Mouse (Mus musculus) heart, embryonic 14.5 days (tissue): ENCODE measurements around the gene Ank3. TPM values are rescaled to one million over a fixed set of nuclear protein-coding genes. Genes with fewer than 3 reads are reported as not detected.

Experiments used
- ATAC-seq: fragments of 200-750 bp; cut with Nextera tagmentation; 2 replicates; pipeline ENCODE4 v1.8.0; 2017; ENCODE audit warnings: low read depth, moderate TSS enrichment; ENCODE audit not compliant: insufficient number of reproducible peaks, insufficient read depth, low FRiP score
- H3K27ac ChIP-seq, 2 experiments: fragments of 200-500 bp in 1 of 2; fragments of 300-500 bp in 1 of 2; sonication (generic) in 1 of 2; replicated peaks in 1 of 2; 2 replicates each; pipeline ENCODE4 v1.5.1; 2012 to 2014; ENCODE audit warnings: low read depth in 2 of 2, low read length in 2 of 2, control low read depth in 1 of 2, mild to moderate bottlenecking in 1 of 2, mixed read lengths in 1 of 2; ENCODE audit not compliant: control insufficient read depth in 1 of 2, insufficient read depth in 1 of 2
- H3K27me3 ChIP-seq: fragments of 300-500 bp; sonication (generic); 2 replicates; pipeline ENCODE4 v1.6.1; 2014; ENCODE audit warnings: mild to moderate bottlenecking, low read length, control low read depth; ENCODE audit not compliant: control insufficient read depth, insufficient read depth
- H3K36me3 ChIP-seq: fragments of 300-500 bp; sonication (generic); 2 replicates; pipeline ENCODE4 v1.6.1; 2014; ENCODE audit warnings: mild to moderate bottlenecking, control low read depth, low read length, mixed read lengths; ENCODE audit not compliant: control insufficient read depth, insufficient read depth
- H3K4me1 ChIP-seq, 2 experiments: fragments of 200-500 bp in 1 of 2; fragments of 300-500 bp in 1 of 2; sonication (generic) in 1 of 2; 2 replicates each; pipeline ENCODE4 v1.6.1; 2012 to 2014; ENCODE audit warnings: low read length in 2 of 2, control low read depth in 1 of 2, mixed read lengths in 1 of 2; ENCODE audit not compliant: control insufficient read depth in 2 of 2, insufficient read depth in 2 of 2
- H3K4me2 ChIP-seq: fragments of 300-500 bp; sonication (generic); 2 replicates; pipeline ENCODE4 v1.6.1; 2014; ENCODE audit warnings: mild to moderate bottlenecking, low read length
- H3K4me3 ChIP-seq, 2 experiments: fragments of 200-500 bp in 1 of 2; fragments of 300-500 bp in 1 of 2; sonication (generic) in 1 of 2; 2 replicates each; pipeline ENCODE4 v1.5.1; 2012 to 2014; ENCODE audit warnings: low read length in 2 of 2, mild to moderate bottlenecking in 2 of 2, control low read depth in 1 of 2, low read depth in 1 of 2, moderate library complexity in 1 of 2; ENCODE audit not compliant: control insufficient read depth in 1 of 2, insufficient read depth in 1 of 2
- H3K9ac ChIP-seq: fragments of 300-500 bp; sonication (generic); 2 replicates; pipeline ENCODE4 v1.6.1; 2014; ENCODE audit warnings: mild to moderate bottlenecking, low read length
- H3K9me3 ChIP-seq: fragments of 300-500 bp; sonication (generic); 2 replicates; pipeline ENCODE4 v1.6.1; 2016; ENCODE audit warnings: low read length, control low read depth; ENCODE audit not compliant: control insufficient read depth
- WGBS: fragments of 180-500 bp; shearing (Covaris S2); extraction: QIAGEN DNeasy Blood & Tissue Kit; methylation state at CpG from one replicate; pipeline ENCODE4 v1.1.7; 2014; 5-methylcytosine and 5-hydroxymethylcytosine counted together
- polyA plus RNA-seq: library from polyadenylated mRNA; unstranded; fragments of >200 nt; fragmentation: Nextera tagmentation; extraction: Ambion mirVana; gene quantifications from 2 replicates; pipeline ENCODE4 v1.2.1, GENCODE M21; 2014

Gene Ank3
- polyA plus RNA-seq, 1 experiment from 2014 or later = 43.2 TPM

DNA sequence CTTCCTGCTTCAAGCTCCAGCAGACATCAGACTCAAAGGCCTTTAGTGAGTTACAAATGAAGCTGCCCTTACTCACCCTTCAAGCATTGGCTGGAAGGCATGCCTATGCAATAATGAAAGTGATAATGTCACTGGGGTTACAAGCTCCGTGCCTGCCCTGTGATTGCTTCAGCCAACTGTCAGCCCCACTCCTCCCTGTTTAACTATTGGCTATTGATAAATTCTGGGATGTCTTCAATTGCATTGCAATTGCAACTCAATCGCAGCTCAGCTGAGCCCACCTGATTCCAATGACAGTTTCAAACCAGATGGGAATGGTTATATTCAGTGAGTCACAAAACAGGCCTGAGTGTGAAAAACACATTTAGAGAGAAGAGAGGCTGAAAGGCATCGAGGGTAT lies 80.3 kb downstream of the Ank3 start:
- Histone ChIP-seq H3K4me3 (no peak overlapping the region), H3K9ac (no peak overlapping the region), H3K4me2 (no peak overlapping the region), H3K27ac (no peak overlapping the region), H3K27me3 (no peaks in the 10 kb centered on the region), H3K4me1 (no peaks in the 10 kb centered on the region), H3K36me3 (no peaks in the 10 kb centered on the region), H3K9me3 (no peaks in the 10 kb centered on the region)
- WGBS = 44% methylated on average over 3 of the region's 3 CpGs
- no peak for ATAC-seq

- Histone ChIP-seq H3K9ac (no peak overlapping the region), H3K9me3 (no peaks in the 10 kb centered on the region), H3K4me3 (no peak overlapping the region), H3K4me1 (no peaks in the 10 kb centered on the region), H3K4me2 (no peak overlapping the region), H3K36me3 (no peaks in the 10 kb centered on the region), H3K27me3 (no peaks in the 10 kb centered on the region), H3K27ac (no peak overlapping the region)
- 87% methylated on average over 6 of the region's 6 CpGs for WGBS
- no peak for ATAC-seq
Measured at GRCm38 (mm10) chr10:69485191-69485786, 86.7 kb downstream of the Ank3 start.

DNA sequence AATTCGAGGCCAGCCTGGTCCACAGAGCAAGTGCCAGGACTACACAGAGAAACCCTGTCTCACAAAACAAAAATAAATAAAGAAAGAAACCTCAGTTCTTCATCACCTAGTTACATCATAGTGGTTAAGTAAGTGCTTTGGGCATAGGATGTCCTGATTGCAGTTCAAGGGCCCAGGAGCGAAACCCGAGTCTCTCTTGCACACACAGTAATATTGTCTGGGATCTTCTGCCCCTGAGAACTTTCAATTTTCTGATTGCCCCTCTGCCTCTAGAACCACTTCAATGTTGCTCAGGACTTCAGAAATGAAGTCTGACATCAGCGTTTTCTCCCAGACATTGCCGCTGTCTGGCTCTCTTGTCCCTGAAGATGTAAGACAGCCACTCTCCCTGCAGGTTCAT lies 91.6 kb downstream of the Ank3 start:
- Histone ChIP-seq H3K9ac (no peak overlapping the region), H3K4me3 (no peak overlapping the region), H3K9me3 (no peaks in the 10 kb centered on the region), H3K4me2 (no peak overlapping the region), H3K36me3 (no peaks in the 10 kb centered on the region), H3K4me1 (no peaks in the 10 kb centered on the region), H3K27me3 (no peaks in the 10 kb centered on the region), H3K27ac (no peak overlapping the region)
- 77% methylated on average over 5 of the region's 5 CpGs for WGBS
- no peak for ATAC-seq

GRCm38 (mm10) chr10:69491975-69492374 lies 93.4 kb downstream of the Ank3 start:
- Histone ChIP-seq H3K27ac (no peak overlapping the region), H3K4me2 (no peak overlapping the region), H3K9me3 (no peaks in the 10 kb centered on the region), H3K36me3 (no peaks in the 10 kb centered on the region), H3K4me3 (no peak overlapping the region), H3K4me1 (no peaks in the 10 kb centered on the region), H3K27me3 (no peaks in the 10 kb centered on the region), H3K9ac (no peak overlapping the region)
- ATAC-seq = no peak
- 67% methylated on average over 5 of the region's 5 CpGs for WGBS

- Histone ChIP-seq H3K36me3 (no peaks in the 10 kb centered on the region), H3K9me3 (no peaks in the 10 kb centered on the region), H3K9ac (no peak overlapping the region), H3K27me3 (no peaks in the 10 kb centered on the region), H3K4me2 (no peak overlapping the region), H3K4me3 (no peak overlapping the region), H3K27ac (no peak overlapping the region), H3K4me1 (peaks cover 2 to 7% of the 10 kb centered on the region in 2 experiments; a peak in 2 of 4 replicates)
- 73% methylated on average over 17 of the region's 17 CpGs for WGBS
- no peak for ATAC-seq
Measured at GRCm38 (mm10) chr10:69497382-69497781, 98.8 kb downstream of the Ank3 start.

GRCm38 (mm10) chr10:69500171-69500860 lies 101.7 kb downstream of the Ank3 start:
- Histone ChIP-seq H3K9me3 (no peaks in the 10 kb centered on the region), H3K27me3 (no peaks in the 10 kb centered on the region), H3K4me1 (peaks cover 2 to 15% of the 10 kb centered on the region in 2 experiments), H3K36me3 (no peaks in the 10 kb centered on the region), H3K4me3 (no peak overlapping the region), H3K27ac (no peak overlapping the region), H3K4me2 (no peak overlapping the region), H3K9ac (no peak overlapping the region)
- ATAC-seq = no peak
- WGBS = 52% methylated on average over 11 of the region's 11 CpGs

DNA sequence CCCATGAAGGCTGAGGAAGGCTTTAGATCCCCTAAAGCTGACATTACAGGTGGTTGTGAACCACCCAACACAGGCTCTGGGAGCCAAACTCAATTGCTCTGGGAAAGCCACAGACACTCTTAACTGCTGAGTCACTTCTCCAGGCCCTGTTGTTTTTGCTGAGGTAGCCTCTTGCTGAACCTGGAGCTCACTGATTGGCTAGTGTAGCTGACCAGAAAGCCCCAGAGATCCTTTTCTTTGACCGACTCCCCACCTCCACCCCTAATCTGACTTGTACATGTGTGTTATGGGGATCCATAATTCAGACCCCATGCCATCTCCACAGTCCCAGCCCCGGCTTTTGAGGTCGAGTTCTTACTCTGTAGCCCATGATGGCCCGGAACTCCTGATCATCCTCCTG lies 105.2 kb downstream of the Ank3 start:
- H3K27ac ChIP-seq = no peak overlapping the region
- no peak overlapping the region for H3K4me2 ChIP-seq
- 83% methylated on average over 4 of the region's 4 CpGs for WGBS
- H3K9ac ChIP-seq = no peak overlapping the region
- H3K27me3 ChIP-seq = no peaks in the 10 kb centered on the region
- peaks cover 2 to 15% of the 10 kb centered on the region in 2 experiments for H3K4me1 ChIP-seq
- no peaks in the 10 kb centered on the region for H3K36me3 ChIP-seq
- H3K4me3 ChIP-seq = no peak overlapping the region
- no peak for ATAC-seq
- no peaks in the 10 kb centered on the region for H3K9me3 ChIP-seq

- Histone ChIP-seq H3K36me3 (no peaks in the 10 kb centered on the region), H3K4me2 (no peak overlapping the region), H3K4me1 (peaks cover 0 to 5% of the 10 kb centered on the region in 2 experiments; a peak in 3 of 4 replicates), H3K9me3 (no peaks in the 10 kb centered on the region), H3K27ac (no peak overlapping the region), H3K4me3 (no peak overlapping the region), H3K9ac (no peak overlapping the region), H3K27me3 (no peaks in the 10 kb centered on the region)
- WGBS = 76% methylated on average over 8 of the region's 8 CpGs
- no peak for ATAC-seq
Measured at GRCm38 (mm10) chr10:69507719-69508118, 109.1 kb downstream of the Ank3 start.
